Mouse (Mus musculus) mature B cell (primary cell): ENCODE results near the gene Tmed8.
"Not testable (repeated sequence)": the region's sequence is repeated elsewhere in the genome, so short reads cannot be mapped to it uniquely, and the experiment has no call there.

ENCODE experiments used
- in situ Hi-C: fragments of 300-500 bp; cut with MboI; formaldehyde crosslinking; loops from 2 replicates; pipeline ENCODE4 v1.14.3; 2019

Tmed8 gene

GRCm38 (mm10) chr12:87160310-87160709 is 39.9 kb downstream of the Tmed8 start:
- in situ Hi-C loops, result no loop called here

- in situ Hi-C loops, result no loop called here
Observed at GRCm38 (mm10) chr12:87158099-87158498, 42.2 kb downstream of the Tmed8 start.

- in situ Hi-C loops, result no loop called here
Observed at GRCm38 (mm10) chr12:87157361-87157760, 42.9 kb downstream of the Tmed8 start.

GRCm38 (mm10) chr12:87154448-87154847 is 45.8 kb downstream of the Tmed8 start:
- in situ Hi-C loops, result not testable (repeated sequence)

GRCm38 (mm10) chr12:87149471-87149870 is 50.8 kb downstream of the Tmed8 start:
- in situ Hi-C loops, result no loop called here

- in situ Hi-C loops, result no loop called here
Observed at GRCm38 (mm10) chr12:87148136-87148535, 52.1 kb downstream of the Tmed8 start.

- in situ Hi-C loops, result no loop called here
Observed at GRCm38 (mm10) chr12:87147395-87148089, 52.7 kb downstream of the Tmed8 start, which contains the start of gene Pomt2. Gene Pomt2, minus strand, starts transcription at chr12:87147968.

- in situ Hi-C loops, result no loop called here
Observed at GRCm38 (mm10) chr12:87146966-87147365, 53.3 kb downstream of the Tmed8 start, which contains the start of gene Gstz1. Gene Gstz1, plus strand, starts transcription at chr12:87147165.

- in situ Hi-C loops, result no loop called here
Observed at GRCm38 (mm10) chr12:87142156-87142555, 58.1 kb downstream of the Tmed8 start.

- in situ Hi-C loops, result no loop called here
Observed at GRCm38 (mm10) chr12:87138768-87139167, 61.5 kb downstream of the Tmed8 start.

GRCm38 (mm10) chr12:87138342-87138701 is 61.9 kb downstream of the Tmed8 start:
- in situ Hi-C loops, result no loop called here

- in situ Hi-C loops, result no loop called here
Observed at GRCm38 (mm10) chr12:87137439-87138341, 62.6 kb downstream of the Tmed8 start.

- in situ Hi-C loops, result no loop called here
Observed at GRCm38 (mm10) chr12:87132784-87133183, 67.5 kb downstream of the Tmed8 start.

- in situ Hi-C loops, result no loop called here
Observed at GRCm38 (mm10) chr12:87132210-87132609, 68.0 kb downstream of the Tmed8 start.

GRCm38 (mm10) chr12:87131619-87132018 is 68.6 kb downstream of the Tmed8 start:
- in situ Hi-C loops, result no loop called here

- in situ Hi-C loops, result no loop called here
Observed at GRCm38 (mm10) chr12:87131181-87131580, 69.1 kb downstream of the Tmed8 start.

- in situ Hi-C loops, result no loop called here
Observed at GRCm38 (mm10) chr12:87130224-87130623, 70.0 kb downstream of the Tmed8 start.

GRCm38 (mm10) chr12:87127256-87127655 is 73.0 kb downstream of the Tmed8 start:
- in situ Hi-C loops, result no loop called here

- in situ Hi-C loops, result no loop called here
Observed at GRCm38 (mm10) chr12:87121918-87122589, 78.2 kb downstream of the Tmed8 start.
